Mouse (Mus musculus) neutrophil, adult 5-6 weeks (primary cell): ENCODE measurements around the gene Snx5. TPM values are rescaled to one million over a fixed set of nuclear protein-coding genes. Genes with fewer than 3 reads are reported as not detected.

Source experiments
- total RNA-seq: library from RNA; stranded (forward); fragments of 200-1000 nt; gene quantifications from 2 replicates; pipeline ENCODE4 v1.2.3, GENCODE M21; 2017

Snx5 gene
- total RNA-seq, 1 experiment from 2014 or later, result 486 TPM

Other genes starting within 250 kb of the Snx5 start
- gene Banf2, start 237.8 kb downstream of the Snx5 start, total RNA-seq, result not detected in 2 replicates
- 6.8 and 7.6 TPM in 2 replicates for gene Mgme1, start 243 bp downstream of the Snx5 start, total RNA-seq
- not detected in 2 replicates for gene Ovol2, start 61.2 kb upstream of the Snx5 start, total RNA-seq
- 22.2 and 26.9 TPM in 2 replicates for gene Kat14, start 98.1 kb upstream of the Snx5 start, total RNA-seq
- not detected in 2 replicates for gene Pet117, start 98.1 kb upstream of the Snx5 start, total RNA-seq